Mouse (Mus musculus): ENCODE measurements around the gene Oxgr1.
"Not testable (repeated sequence)": the region's sequence is repeated elsewhere in the genome, so short reads cannot be mapped to it uniquely, and the experiment has no call there.

Gene Oxgr1

GRCm38 (mm10) chr14:120042187-120042820 lies at the start of gene Oxgr1:
Oxgr1 (minus strand) TSS chr14:120042435.
- no peak for DNase-seq

GRCm38 (mm10) chr14:120090401-120090800 lies 48.2 kb upstream of the Oxgr1 start:
- no peak for DNase-seq

- no peak for DNase-seq
Measured at GRCm38 (mm10) chr14:120089649-120090360, 47.6 kb upstream of the Oxgr1 start.

- DNase-seq, result no peak
Measured at GRCm38 (mm10) chr14:120089006-120089648, 46.9 kb upstream of the Oxgr1 start.

- DNase-seq, result no peak
Measured at GRCm38 (mm10) chr14:120084084-120084667, 41.9 kb upstream of the Oxgr1 start.

- peak; percentile 17 to 31 for DNase-seq
Measured at GRCm38 (mm10) chr14:120076192-120076591, 34.0 kb upstream of the Oxgr1 start.

- DNase-seq, result no peak
Measured at GRCm38 (mm10) chr14:120075746-120076145, 33.5 kb upstream of the Oxgr1 start.

GRCm38 (mm10) chr14:120074231-120074630 lies 32.0 kb upstream of the Oxgr1 start:
- DNase-seq, result no peak

GRCm38 (mm10) chr14:120061096-120061495 lies 18.9 kb upstream of the Oxgr1 start:
- DNase-seq, result peak; percentile 51 to 67

- no peak for DNase-seq
Measured at GRCm38 (mm10) chr14:120033454-120033853, 8.8 kb downstream of the Oxgr1 start.

GRCm38 (mm10) chr14:120019948-120020347 lies 22.3 kb downstream of the Oxgr1 start:
- DNase-seq, result no peak

- no peak for DNase-seq
Measured at GRCm38 (mm10) chr14:120009969-120010872, 32.0 kb downstream of the Oxgr1 start.

GRCm38 (mm10) chr14:120005153-120005552 lies 37.1 kb downstream of the Oxgr1 start:
- DNase-seq, result no peak

GRCm38 (mm10) chr14:120003661-120004060 lies 38.6 kb downstream of the Oxgr1 start:
- no peak for DNase-seq

- no peak for DNase-seq
Measured at GRCm38 (mm10) chr14:120002673-120003072, 39.6 kb downstream of the Oxgr1 start.

GRCm38 (mm10) chr14:119989651-119990050 lies 52.6 kb downstream of the Oxgr1 start:
- DNase-seq, result no peak

- no peak for DNase-seq
Measured at GRCm38 (mm10) chr14:119988937-119989645, 53.1 kb downstream of the Oxgr1 start.

GRCm38 (mm10) chr14:119987257-119987656 lies 55.0 kb downstream of the Oxgr1 start:
- DNase-seq, result no peak

GRCm38 (mm10) chr14:119986778-119987177 lies 55.5 kb downstream of the Oxgr1 start:
- no peak for DNase-seq

- DNase-seq, result not testable (repeated sequence)
Measured at GRCm38 (mm10) chr14:119986351-119986750, 55.9 kb downstream of the Oxgr1 start.

GRCm38 (mm10) chr14:119981314-119981713 lies 60.9 kb downstream of the Oxgr1 start:
- DNase-seq, result no peak

Measured in cerebellum, adult 18-20 months (tissue).